Mouse (Mus musculus) hindbrain, postnatal 0 days (tissue): Measurements from ENCODE around the gene Hdac9. TPM values are rescaled to one million over a fixed set of nuclear protein-coding genes. Genes with fewer than 3 reads are reported as not detected.

Experiments
- ATAC-seq: fragments of 200-750 bp; cut with Nextera tagmentation; 2 replicates; pipeline ENCODE4 v1.8.0; 2017; ENCODE audit warnings: mild to moderate bottlenecking, moderate TSS enrichment, moderate library complexity
- DNase-seq: peaks from one replicate; pipeline ENCODE4 v3.0.0-alpha.2; 2015; ENCODE audit warnings: low spot score
- H3K27ac ChIP-seq: fragments of 300-500 bp; sonication (generic); 2 replicates; pipeline ENCODE4 v1.5.1; 2014; ENCODE audit warnings: mild to moderate bottlenecking
- H3K27me3 ChIP-seq: fragments of 300-500 bp; sonication (generic); 2 replicates; pipeline ENCODE4 v1.6.1; 2014; ENCODE audit warnings: low read length, mixed read lengths; ENCODE audit not compliant: insufficient read depth
- H3K36me3 ChIP-seq: fragments of 300-500 bp; sonication (generic); 2 replicates; pipeline ENCODE4 v1.6.1; 2014; ENCODE audit warnings: low read length, mixed read lengths; ENCODE audit not compliant: insufficient read depth
- H3K4me1 ChIP-seq: fragments of 300-500 bp; sonication (generic); 2 replicates; pipeline ENCODE4 v1.6.1; 2014; ENCODE audit warnings: antibody characterized with exemption, low read length, mixed read lengths; ENCODE audit not compliant: insufficient read depth
- H3K4me2 ChIP-seq: fragments of 300-500 bp; sonication (generic); 2 replicates; pipeline ENCODE4 v1.6.1; 2014; ENCODE audit warnings: low read depth, mild to moderate bottlenecking, low read length, moderate library complexity, mixed read lengths
- H3K4me3 ChIP-seq: fragments of 300-500 bp; sonication (generic); 2 replicates; pipeline ENCODE4 v1.5.1; 2014; ENCODE audit warnings: low read length
- H3K9ac ChIP-seq: fragments of 300-500 bp; sonication (generic); replicated peaks from 2 replicates; pipeline ENCODE4 v1.6.1; 2014; ENCODE audit warnings: mild to moderate bottlenecking, low read length, moderate library complexity, mixed read lengths
- H3K9me3 ChIP-seq: fragments of 300-500 bp; sonication (generic); 2 replicates; pipeline ENCODE4 v1.6.1; 2016; ENCODE audit warnings: low read length, mixed read lengths
- CTCF ChIP-seq: IDR thresholded peaks from 2 replicates; pipeline ENCODE4 v1.5.1; 2016; ENCODE audit warnings: antibody characterized with exemption, control low read depth, low read depth
- WGBS: fragments of 180-500 bp; shearing (Covaris S2); extraction: QIAGEN DNeasy Blood & Tissue Kit; methylation state at CpG from one replicate; pipeline ENCODE4 v1.1.7; 2014; 5-methylcytosine and 5-hydroxymethylcytosine counted together
- polyA plus RNA-seq: library from polyadenylated mRNA; unstranded; fragments of >200 nt; fragmentation: Nextera tagmentation; extraction: Ambion mirVana; gene quantifications from 2 replicates; pipeline ENCODE4 v1.2.1, GENCODE M21; 2015
- total RNA-seq: library from RNA; depleted of rRNA; stranded (reverse); fragments of >200 nt; gene quantifications from 2 replicates; pipeline ENCODE4 v1.2.3, GENCODE M21; 2014

Hdac9 gene
- total and polyA plus RNA-seq, 2 experiments from 2014 or later, result 12.2 to 14.8 TPM

DNA sequence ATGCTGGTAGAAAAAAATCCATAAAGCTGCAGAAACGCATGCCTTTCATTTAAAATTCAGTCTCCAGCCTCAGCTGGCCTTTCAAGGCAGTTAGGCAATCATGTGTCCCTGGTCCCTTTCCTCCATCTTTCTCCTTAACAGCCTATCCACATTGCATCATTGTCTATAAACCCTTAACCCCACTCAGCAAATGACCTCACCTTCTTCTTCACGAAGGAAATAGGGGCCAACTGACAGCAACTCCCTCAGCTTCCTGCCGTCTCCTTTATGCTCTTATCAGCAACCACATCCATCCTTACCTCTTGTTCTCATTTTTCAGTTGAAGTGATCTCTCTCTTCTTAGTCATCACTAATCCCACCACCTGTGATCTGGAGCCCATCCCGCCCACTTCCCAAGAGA lies 584.0 kb downstream of the Hdac9 start:
- no peak for TF ChIP-seq CTCF
- ATAC-seq, result no peak
- 76% methylated on average over 4 of the region's 4 CpGs for WGBS
- H3K4me3 ChIP-seq, result no peak overlapping the region
- H3K27me3 ChIP-seq, result no peaks in the 10 kb centered on the region
- H3K9me3 ChIP-seq, result no peaks in the 10 kb centered on the region
- DNase-seq, result no peak
- no peak overlapping the region for H3K4me2 ChIP-seq
- H3K27ac ChIP-seq, result no peak overlapping the region
- no peaks in the 10 kb centered on the region for H3K4me1 ChIP-seq
- H3K9ac ChIP-seq, result no peak overlapping the region
- H3K36me3 ChIP-seq, result no peaks in the 10 kb centered on the region

DNA sequence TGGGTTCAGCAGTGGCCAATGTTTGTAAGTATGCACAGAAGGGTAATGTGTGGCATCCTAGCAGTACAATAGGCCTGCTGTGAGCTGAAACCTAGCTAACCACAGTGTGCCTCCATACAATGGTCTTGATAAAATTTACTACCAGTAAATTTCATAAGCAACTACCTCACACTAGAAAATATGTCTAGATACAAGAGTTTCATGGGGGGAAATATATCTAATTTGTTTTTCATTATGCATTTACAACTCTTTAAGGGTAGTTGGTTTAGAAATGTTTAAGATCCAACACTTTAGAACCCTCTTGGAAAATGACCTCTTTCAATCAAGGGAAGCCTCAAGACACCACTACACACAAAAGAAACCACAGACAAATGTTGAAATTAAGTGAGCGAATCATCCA lies 589.8 kb downstream of the Hdac9 start:
- TF ChIP-seq CTCF, result no peak
- no peaks in the 10 kb centered on the region for H3K4me1 ChIP-seq
- H3K4me3 ChIP-seq, result no peak overlapping the region
- no peak overlapping the region for H3K27ac ChIP-seq
- ATAC-seq (no peak), DNase-seq (no peak)
- no peak overlapping the region for H3K4me2 ChIP-seq
- H3K9me3 ChIP-seq, result no peaks in the 10 kb centered on the region
- H3K27me3 ChIP-seq, result no peaks in the 10 kb centered on the region
- H3K36me3 ChIP-seq, result no peaks in the 10 kb centered on the region
- no peak overlapping the region for H3K9ac ChIP-seq
- WGBS, result 96% methylated on average over 1 of the region's 1 CpGs

DNA sequence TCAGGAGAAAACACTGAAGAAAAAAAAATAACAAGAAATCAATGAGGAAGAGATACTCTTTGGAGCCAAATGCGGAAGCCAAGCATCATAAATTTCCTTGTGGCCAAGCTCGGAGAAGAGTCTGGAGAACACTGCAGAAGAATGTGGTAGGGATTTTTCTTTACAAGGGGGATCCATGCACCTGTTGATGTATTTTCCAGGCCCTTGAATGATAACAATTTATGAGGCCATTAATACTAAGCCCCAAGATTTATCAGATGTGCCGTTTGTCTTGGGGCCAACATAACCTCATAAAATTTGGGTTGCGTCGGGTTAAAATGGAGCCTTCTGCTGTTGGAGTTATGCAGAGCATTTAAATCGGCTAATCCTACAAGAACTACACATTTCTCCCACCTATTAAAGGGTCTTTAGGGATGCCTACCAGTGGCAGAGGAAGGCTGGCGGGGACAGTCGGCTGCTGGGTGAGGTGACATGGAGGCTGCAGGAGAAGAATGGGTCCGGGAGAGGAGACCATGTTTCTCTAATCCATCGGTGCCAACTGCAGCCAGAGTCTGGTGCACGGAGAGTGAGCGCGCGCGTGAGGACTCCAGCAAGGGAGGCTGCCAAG lies 604.7 kb downstream of the Hdac9 start:
- H3K27me3 ChIP-seq, result no peaks in the 10 kb centered on the region
- DNase-seq (no peak), ATAC-seq (no peak)
- H3K4me1 ChIP-seq, result no peaks in the 10 kb centered on the region
- no peak overlapping the region for H3K9ac ChIP-seq
- H3K27ac ChIP-seq, result no peak overlapping the region
- no peaks in the 10 kb centered on the region for H3K9me3 ChIP-seq
- WGBS, result 93% methylated on average over 15 of the region's 15 CpGs
- H3K4me2 ChIP-seq, result no peak overlapping the region
- H3K4me3 ChIP-seq, result no peak overlapping the region
- no peaks in the 10 kb centered on the region for H3K36me3 ChIP-seq
- no peak for TF ChIP-seq CTCF

DNA sequence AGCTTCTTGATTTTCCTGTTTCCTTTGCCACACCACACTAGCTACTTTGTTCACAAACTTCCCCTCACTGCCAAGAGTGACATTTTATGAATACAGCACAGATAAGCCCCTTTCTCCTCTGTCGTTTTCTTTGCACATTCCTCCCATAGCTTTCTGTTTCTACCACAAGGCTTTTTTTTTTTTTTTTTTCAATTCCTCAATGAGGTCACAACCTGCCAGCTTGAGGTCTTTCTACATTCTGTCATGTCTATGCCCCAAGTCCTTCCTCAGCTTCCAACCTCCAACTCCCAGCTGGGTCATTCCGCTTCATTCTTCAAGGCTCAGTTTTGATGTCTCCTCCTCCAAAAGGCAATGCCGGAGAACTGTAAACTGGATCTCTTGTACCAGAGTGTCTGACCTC lies 611.4 kb downstream of the Hdac9 start:
- 29% methylated on average over 3 of the region's 3 CpGs for WGBS
- Histone ChIP-seq H3K36me3 (no peaks in the 10 kb centered on the region), H3K27me3 (no peaks in the 10 kb centered on the region), H3K27ac (no peak overlapping the region), H3K9me3 (no peaks in the 10 kb centered on the region), H3K9ac (no peak overlapping the region), H3K4me1 (no peaks in the 10 kb centered on the region), H3K4me2 (no peak overlapping the region), H3K4me3 (no peak overlapping the region)
- ATAC-seq (no peak), DNase-seq (no peak)
- no peak for TF ChIP-seq CTCF

DNA sequence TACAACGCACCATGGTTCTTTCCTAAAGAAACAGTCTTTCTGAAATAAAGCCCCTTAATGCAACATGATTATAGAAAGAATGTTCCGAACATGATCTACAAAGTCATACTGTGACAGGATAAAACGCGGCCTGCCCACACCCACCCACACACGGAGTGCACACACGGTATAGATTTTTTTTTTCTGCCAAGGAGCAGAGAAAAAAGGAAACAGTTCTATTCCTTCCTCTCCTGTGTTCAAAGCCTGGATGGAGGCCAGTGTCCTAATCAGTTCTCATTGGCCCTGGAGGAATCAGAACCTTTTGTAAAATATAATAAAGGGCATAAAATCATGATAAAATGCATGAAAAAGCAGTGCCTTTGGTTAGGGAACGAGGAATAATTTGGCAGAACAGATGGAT lies 624.5 kb downstream of the Hdac9 start:
- Histone ChIP-seq H3K4me3 (no peak overlapping the region), H3K27me3 (no peaks in the 10 kb centered on the region), H3K4me2 (no peak overlapping the region), H3K4me1 (no peaks in the 10 kb centered on the region), H3K9ac (no peak overlapping the region), H3K9me3 (no peaks in the 10 kb centered on the region), H3K36me3 (no peaks in the 10 kb centered on the region), H3K27ac (no peak overlapping the region)
- DNase-seq, result no peak
- 53% methylated on average over 7 of the region's 7 CpGs for WGBS
- TF ChIP-seq CTCF, result no peak
- ATAC-seq, result no peak

DNA sequence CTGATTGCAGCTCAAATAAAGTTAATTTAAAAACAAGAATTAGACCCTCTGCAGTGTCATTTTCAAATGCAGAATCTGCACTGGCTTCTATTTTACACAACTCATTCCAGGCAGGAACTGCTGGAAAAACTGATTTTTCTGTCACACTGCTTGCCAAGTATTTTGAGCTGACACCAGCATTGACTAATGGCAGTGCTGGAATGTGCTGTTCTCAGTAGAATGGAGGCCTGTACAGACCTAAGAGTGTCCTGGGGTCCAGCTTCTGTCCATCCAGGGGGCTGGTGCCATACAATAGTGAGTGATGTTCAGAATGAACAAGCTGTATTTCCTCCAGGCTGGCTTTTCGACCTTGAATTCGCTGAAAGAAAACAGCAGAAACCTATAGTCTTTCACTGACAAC lies 629.7 kb downstream of the Hdac9 start:
- Histone ChIP-seq H3K9ac (no peak overlapping the region), H3K9me3 (no peaks in the 10 kb centered on the region), H3K36me3 (no peaks in the 10 kb centered on the region), H3K27ac (no peak overlapping the region), H3K4me2 (no peak overlapping the region), H3K27me3 (no peaks in the 10 kb centered on the region), H3K4me1 (no peaks in the 10 kb centered on the region), H3K4me3 (no peak overlapping the region)
- no peak for TF ChIP-seq CTCF
- ATAC-seq (no peak), DNase-seq (no peak)
- WGBS, result 44% methylated on average over 2 of the region's 2 CpGs

DNA sequence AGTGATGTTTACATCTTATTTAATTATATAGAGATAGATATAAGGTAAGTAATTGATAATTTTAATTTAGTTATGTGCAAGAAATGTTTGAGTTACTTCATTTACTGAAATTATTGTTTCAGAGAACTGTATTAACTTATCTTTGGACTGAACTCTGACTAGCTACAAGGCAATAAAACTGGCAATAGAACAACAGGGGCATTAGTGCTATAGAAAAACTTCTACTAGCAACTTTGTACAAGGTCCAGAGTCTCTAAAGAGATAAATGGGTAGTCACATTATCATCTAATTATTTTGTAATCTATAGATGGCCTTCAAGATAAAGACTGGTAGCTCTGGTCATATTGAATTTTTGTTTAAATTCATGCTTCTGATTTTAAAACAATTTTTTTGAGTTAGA lies 632.0 kb downstream of the Hdac9 start:
- Histone ChIP-seq H3K4me1 (no peaks in the 10 kb centered on the region), H3K36me3 (no peaks in the 10 kb centered on the region), H3K9me3 (no peaks in the 10 kb centered on the region), H3K27me3 (no peaks in the 10 kb centered on the region), H3K27ac (no peak overlapping the region), H3K4me3 (no peak overlapping the region), H3K9ac (no peak overlapping the region), H3K4me2 (no peak overlapping the region)
- ATAC-seq (no peak), DNase-seq (no peak)
- no peak for TF ChIP-seq CTCF
